Mouse (Mus musculus) embryo, embryonic 9.5 days (tissue): ENCODE results near the gene Brinp3.

Experiments
- DNase-seq: peaks from one replicate; pipeline ENCODE4 v3.0.0-alpha.2; 2017; ENCODE audit errors: extremely low spot score

Gene Brinp3

DNA sequence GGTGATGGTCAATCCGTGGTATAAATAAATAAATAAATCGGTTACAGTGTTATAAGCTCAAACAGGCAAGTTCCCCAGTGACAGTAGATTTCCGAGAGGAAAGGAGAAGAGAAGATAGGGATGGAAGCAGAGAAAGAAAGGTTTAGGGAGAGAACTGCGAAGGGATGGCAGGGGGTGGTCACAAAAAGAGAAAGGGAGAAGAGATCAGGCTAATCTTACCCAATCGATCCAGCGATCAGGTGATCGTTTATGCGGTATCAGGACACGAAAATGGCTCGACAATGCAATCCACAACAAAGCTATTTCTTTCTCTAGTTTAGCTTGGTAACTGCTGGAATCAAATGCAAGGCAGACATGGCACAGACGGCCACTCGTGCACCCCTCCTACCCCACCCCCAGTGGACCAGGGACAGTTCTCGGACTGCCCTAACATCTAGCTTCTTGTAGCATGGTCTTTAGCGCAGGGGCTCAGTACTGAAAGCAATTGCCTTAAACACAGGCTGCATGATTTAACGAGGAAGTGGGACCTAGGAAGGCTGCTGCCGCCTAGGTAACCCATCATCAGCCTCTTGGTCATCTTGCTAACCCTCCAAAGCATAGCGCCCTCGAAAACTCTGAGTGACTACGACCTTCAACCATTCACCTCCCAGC is at the start of gene Brinp3:
TSS of gene Brinp3 (plus strand) at position 80 of the 651 bp plus-strand sequence.
- DNase-seq, result no peak

DNA sequence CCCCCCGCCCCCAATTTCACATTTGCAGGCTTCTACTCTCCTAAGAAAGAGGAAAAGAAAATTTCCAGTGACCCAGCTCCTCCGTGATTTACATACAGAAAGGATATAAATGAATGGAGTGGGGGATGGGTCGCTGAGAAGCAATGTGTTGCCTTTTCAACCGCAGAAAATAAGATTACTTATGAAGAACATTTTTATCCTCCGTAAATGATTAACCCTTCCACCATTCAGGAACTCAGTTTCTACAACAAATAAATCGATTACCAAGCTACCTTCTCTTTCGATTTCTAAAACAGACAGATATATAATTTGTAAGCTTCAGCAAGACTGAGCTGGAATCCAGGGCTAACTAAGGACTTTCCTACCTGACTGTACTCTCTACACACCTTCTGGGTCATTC is 339 bp upstream of the Brinp3 start:
- no peak for DNase-seq

DNA sequence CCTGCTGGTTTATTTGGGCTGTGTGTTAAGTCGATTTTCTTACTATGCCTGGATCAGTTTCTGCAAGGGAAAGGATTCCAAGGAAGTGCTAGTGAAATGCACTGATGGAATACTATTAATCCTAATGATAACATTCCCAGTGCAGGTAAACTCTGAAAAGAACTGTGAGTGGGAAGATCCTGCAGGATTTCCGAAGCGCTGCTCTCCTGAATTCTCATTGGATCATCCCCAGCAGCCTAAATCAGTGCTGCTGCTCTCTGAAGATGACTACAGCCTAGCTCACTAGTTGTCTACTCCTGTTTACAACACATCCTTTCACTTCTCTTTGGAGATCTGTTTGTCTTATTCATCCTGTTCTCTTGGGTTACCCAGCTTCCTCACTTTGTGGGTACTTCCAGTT is 826 bp downstream of the Brinp3 start:
- no peak for DNase-seq

DNA sequence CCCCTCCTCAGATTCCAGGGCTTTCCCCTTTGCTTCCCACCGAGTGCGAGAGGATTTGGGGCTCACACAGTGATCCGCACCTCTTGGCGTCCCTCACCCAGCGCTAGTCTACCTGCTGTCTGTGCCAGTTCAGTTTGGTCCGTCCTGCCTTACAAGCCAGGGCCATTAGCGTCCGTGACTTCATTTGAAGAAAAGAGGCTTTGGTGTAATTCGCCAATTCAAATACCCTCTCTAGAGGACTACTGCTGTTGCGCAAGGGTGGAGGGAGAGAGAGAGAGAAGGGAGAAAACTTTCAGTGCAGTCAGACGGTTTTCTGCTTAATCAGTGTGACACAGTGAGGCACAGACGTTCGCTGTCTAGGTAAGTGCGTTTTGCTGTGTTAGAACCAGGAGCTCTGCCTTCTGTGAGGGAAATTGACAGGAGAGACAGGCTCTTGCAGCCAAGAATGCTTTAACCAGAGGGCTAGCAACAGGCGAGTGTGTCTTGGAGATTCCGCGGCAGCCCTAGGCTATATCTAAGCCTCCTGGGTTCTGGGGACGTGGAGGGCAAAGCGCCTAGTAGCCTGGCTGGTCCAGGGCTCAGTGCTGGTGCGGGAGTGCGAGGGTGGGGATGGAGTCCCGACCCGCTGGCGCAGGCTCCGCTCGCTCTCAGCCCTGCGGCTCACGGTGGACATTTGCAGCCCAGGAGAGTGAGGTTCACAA is 3.0 kb downstream of the Brinp3 start:
- peak; percentile 56 for DNase-seq

DNA sequence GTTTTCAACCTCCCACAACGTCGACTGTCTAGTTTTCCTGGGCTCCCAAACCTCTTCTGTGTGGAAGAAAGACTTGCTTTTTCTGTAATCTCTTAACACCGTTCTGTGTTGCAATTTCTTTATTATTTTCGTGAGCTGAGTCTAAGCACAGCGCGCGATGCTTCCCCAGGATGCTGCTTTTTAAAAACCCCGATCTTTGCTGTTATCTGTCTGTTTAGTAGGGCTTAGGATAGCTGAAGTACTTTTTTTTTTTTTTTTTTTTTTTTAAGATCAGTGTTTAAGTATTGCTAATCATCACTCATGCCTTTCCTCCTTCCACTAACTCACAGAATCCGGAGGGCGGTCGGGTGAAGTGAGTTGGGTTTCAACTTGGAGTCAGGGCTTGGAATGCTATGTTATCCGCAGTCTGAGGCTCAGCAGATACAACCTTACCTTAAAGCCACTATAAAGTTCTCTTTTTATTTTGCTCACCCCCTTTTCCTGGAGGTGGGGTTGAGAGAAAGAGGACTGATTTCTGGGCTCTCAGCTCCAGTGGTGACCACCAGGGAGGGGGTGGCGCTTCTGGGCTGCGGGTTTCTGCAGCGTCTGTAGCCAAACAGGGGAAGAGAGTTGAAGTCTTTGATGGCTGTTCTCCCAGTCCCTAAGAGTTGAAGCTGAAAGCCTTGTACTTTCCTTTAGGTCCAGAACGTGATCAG is 3.7 kb downstream of the Brinp3 start:
- peak; percentile 48 for DNase-seq

DNA sequence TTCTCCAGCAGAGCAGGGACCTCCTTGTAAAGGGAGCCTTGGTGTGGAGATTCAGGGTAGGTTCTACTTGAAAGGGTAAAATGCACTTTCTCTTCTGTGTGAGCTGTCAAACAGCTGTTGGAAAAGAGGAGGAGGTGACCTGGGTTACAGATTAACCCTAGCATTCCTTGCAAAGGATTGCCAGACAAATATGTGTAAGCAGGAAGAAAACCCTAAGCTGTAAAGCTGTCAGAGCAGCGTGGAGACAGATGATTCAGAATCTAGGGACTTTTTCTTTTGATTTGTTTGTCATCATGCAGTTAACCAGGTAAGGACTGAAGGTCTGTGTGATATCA is 4.2 kb downstream of the Brinp3 start:
- DNase-seq, result no peak

DNA sequence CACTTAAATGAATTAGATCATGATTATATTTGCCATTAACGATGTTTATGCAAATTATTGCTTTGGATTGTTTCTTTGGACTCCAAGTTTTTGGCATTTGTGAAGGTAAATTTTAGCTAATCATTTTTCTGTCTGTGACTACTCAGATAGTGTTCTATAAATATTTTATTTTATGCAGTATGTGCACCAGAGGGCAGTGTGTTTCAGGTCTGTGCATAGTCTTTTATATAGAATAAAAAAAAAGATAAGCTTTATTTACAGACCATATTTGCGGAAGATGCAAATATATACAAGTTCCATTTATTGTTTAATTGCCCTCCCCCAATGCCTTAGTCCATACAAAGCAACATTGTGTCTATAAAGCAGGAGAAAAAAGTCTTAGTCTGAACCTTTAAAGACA is 20.8 kb downstream of the Brinp3 start:
- DNase-seq, result no peak

DNA sequence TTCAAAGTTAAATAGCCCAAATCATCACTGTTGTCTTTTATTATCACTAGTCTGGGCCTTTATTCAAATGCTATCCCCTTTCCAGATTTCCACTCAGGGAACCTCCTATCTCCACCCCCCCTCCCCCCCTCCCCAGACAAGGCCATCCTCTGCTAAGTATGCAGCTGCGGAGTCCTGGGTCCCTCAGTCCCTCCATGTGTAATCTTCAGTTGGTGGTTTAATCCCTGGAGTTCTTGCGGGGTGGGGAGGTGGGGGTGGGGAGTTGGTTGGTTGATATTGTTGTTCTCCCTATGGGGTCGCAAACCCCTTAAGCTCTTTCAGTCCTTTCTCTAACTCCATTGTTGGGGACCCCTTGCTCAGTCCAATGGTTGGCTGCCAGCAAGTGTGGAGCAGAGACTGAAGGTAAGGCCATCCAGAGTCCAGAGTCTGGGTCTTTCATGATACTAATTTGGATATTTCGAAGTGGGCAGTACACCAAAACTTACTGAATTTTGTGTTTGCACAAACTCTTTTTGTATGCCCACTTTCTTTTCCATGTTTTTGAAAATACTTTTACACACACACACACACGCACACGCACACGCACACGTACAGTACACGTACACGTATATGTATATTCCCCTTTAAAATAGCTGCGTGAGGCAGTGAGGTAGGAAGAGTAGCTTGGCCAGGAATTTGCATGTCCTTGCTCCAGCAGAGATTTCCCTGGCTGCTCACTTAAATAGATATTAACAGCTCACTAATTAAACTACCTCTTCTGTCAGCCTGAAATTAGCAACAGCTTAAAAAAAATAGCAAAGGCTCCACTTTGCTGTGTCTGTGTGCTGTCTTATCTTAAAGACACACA is 29.4 kb downstream of the Brinp3 start:
- no peak for DNase-seq

DNA sequence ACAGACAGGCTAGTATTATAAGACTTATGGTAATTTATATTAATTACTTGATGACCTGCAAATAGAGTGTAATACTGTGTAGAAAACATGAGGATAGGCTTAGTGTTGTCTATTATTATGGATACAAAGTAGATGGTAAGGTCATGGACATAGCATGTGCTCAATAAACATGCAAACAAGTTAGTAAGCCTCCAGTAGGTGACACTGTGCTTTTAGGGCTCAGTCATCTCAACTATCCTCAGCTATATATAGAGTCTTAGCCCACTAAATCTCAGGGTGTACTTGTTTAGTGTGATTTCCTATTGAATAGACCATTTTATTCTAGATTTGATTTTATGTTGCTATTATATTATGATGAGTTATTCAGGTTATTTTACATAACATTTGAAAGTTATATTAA is 34.0 kb downstream of the Brinp3 start:
- no peak for DNase-seq

DNA sequence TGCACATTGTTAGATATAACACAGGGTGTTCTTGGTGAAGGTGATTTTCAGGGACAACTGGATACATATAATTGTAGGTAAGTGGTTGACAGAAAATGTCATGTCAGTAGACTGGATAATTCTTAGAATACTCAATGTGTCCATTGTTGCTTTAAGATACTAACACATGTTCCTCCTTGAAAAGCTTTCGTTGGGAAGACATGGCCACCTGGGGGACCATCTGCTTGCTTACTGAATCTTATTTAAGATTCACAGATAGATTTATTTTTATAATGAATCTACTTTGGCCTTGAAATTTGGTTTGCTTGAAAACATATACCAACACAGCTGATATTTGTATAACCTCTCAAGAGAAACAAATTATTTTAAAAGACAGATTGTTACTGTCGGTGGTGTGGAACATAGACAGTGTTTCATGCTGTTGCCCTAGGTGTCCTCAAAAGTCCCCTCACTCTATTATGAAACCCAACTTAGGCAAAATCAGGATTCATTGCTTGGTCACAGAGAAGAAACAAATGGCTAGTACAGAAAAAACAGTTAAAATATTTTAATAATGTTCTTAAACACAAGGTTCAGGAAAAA is 52.4 kb downstream of the Brinp3 start:
- no peak for DNase-seq

DNA sequence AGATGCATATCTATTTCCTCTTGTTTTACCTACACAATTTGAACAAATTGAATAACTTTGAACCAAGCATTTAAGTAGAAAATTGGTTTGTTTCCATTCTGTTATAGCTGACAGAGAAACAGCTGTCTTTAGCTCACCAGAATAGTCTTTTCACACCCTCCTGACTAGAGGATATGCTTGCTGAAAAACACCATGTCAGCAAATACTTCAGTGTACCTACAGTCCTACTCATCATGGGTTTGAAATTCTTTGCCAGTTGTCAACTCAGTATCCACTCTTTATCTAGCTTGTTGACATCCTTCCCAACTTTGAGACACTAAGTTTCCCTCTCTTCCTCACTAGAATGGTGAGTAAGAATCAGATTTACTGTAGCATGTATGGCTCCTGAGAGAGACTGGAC is 62.4 kb downstream of the Brinp3 start:
- DNase-seq, result no peak

DNA sequence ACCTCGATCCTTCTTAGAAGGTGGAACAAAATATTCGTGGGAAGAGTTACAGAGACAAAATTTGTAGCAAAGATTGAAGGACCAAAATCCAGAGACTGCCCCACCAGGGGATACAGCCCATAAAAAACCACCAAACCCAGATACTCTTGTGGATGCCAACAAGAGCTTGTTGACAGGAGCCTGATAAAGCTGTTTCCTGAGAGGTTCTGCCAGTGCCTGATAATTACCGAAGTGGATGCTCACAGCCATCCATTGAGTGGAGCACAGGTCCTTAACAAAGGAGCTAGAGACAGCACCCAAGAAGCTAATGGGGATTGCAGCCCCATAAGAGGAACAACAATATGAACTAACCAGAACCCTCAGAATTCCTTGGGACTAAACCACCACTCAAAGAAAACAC is 67.6 kb downstream of the Brinp3 start:
- no peak for DNase-seq

DNA sequence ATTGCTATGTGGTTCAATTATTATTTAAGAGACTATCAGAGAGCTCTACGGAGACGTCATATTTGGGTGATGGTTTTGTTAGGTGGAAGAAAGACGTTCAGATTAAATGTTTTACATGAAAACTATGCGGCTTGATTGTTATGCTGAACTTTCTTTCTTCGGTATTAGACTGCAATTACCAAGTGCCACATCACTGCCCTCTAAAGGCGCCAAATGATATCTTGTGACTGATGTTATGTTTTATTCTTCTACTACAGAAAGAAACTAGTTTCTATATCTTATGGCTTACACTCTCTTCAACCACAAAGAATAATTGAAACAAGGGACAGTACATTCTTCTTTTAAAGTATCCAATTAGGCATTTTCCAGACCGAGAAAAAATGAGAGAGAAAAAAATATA is 89.6 kb downstream of the Brinp3 start:
- no peak for DNase-seq

DNA sequence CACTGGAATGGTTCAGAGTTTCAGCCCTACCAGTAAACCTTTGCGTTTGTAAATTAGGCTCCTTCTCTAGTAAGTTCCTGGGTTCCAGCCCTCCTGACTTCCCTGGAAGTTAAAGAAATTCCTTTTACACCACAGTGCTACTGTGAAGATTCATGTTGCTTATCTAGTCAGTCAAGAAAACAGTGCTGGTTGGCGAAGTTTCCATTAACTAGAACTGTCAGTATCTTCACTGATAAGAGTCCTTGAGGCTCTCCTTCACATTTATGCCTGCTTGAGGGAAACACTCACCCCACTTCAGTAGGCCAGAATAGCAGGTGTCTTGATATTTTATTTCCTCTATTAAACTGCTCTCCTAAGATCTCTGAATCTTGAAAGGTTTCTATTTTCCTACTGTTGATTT is 138.3 kb downstream of the Brinp3 start:
- DNase-seq, result no peak

DNA sequence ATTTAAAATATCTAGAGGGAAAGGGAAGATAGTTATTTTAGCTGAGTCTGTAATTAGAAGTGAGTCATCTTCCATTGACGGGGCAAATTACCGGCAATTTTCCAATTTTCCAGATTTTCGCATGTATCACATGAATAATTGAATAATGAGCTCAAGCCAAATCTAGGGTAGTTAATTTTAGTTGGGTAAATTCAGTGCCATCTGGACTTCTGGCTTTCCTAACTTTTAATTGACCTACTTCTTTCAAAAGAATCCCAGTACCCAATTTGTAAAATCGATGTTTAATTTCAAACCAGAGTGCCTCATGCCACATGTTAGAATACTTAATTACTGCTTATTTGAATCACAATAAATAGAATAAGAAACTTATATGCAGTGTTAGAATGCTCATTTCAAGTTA is 162.7 kb downstream of the Brinp3 start:
- no peak for DNase-seq

DNA sequence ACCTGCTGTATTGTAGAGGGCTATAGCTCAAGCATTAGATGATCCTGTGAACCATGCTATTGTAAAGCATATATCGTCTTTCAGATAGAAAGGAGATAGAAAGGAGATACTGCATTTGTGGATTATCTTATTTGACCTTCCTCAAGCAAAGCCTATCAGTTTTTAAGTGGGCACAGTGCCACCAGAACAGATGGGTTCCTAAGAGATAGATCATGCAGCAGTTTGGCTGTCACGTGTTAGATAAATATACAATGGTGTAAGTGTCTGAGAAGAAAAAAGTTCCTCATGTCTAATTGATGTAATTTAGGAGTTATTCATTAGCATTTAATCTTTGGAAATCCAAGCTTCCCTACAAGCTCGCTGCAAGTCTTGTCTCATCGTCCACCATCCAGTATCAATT is 206.2 kb downstream of the Brinp3 start:
- DNase-seq, result no peak

DNA sequence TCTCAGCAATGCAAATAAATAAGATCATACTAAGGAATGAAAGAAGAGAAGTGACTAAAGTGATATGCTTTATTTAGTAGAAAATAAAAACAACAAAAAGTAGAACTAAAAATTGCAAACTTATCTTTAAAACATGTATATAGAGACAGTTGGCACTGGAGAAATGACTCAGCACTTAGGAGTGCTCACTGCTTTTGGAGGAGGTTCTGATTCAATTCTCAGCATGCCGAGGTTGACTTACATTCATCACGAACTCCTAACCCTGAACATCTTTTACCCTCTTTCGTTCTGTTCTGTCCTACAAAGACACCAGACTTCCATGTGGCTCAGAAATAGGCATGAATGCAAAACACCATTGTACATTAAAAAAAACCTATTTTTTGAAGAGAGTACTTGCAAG is 225.0 kb downstream of the Brinp3 start:
- no peak for DNase-seq

DNA sequence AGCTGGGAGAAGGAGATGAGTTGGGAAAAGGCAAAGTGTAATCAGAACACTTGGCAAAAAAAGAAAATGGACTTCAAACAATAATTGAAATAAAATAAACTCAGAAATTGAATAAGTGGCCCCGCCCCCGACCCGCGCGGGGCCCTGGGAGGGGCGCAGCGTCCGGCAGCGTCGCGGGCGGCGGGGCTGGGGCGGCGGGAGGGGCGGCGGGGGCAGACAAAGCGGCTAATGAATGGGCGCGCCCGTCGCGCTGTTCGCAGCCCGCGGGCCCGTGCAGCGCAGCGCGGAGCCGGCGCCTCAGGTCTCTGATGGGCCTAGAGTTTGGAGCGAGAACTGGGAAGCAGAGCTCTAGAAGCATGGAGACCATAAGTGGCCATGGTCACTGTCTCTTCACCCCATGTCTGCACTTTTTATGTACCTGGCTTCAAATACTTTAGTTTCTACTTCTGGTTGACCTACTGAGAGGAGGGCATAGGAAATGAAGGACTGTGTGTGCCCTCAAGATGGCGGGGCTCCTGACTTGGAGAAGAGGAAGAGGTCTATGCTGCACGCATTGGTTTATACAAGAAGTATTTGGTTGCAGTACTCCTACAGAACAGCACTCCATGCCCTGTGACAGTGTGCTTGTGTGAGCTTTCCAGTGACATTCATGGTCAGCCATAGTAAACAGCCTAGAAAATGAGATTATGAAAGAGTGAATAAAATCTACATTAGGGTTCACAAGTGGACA is 230.4 kb downstream of the Brinp3 start:
- DNase-seq, result peak; percentile 12

DNA sequence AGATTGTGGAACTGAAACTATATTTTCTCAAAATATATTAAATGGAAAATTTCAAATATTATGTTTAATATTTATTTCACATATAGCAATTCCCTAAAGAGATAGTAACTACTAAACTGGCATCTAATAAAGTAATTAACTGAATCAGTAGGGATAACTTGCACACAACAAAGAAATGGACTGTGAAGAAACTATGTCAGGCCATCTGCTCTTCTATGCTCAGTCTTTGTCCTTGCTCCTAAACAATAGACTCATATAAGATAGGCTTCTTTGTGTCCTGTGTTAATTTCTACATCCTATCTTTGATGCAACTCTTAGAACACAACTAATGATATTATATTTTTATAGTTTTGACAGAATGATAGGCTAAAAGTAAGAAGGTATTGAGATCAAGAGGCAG is 256.5 kb downstream of the Brinp3 start:
- DNase-seq, result no peak

DNA sequence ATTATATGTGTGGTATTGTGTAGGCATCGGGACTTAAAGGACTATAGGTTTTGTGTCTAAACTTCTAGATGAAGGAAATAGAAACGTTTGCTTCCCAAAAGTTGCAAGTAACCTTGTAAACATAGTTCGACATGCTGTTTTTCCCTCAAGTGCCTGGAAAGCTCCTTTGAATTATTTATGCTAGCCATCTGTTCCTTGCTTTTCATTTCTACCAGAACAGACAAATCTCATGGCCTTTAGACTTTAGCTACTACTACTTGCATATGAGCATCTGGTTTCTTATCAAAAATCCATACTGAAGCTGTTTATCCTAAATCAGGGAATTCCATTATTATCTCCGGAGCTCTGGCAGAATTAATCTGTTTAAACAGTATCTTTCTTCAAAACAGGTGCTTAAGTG is 288.7 kb downstream of the Brinp3 start:
- no peak for DNase-seq

DNA sequence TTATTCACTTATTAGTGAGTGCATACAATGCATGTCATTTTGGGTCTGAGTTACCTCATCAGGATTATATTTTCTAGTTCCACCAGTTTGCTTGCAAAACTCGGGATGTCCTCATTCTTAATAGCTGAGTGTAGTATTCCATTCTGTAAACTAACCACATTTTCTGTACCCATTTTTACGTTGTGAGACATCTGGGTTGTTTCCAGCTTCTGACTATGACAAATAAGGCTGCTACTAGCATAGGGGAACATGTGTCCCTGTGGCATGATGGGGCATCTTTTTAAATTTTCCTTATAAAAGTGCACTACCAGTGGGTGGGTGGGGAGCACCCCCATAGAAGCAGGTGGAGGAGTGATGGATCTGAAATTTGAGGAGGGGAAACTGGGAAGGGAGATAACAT is 292.7 kb downstream of the Brinp3 start:
- no peak for DNase-seq
